9 mouse cellular contexts compared by ENCODE assay signal in genomic region chr14:121062238-121063082, GRCm38 (mm10). TPM values are rescaled to one million over a fixed set of nuclear protein-coding genes. Genes with fewer than 3 reads are reported as not detected.
DNase-seq lines count a peak whose midpoint lies in the region; ATAC-seq and TF ChIP-seq lines count a peak whose summit lies in the region.
"Had no signal": no experiment of that assay in that cellular context is flagged by ENCODE, and none has a peak within 500 bp of the region (broad histone marks: within the 10 kb centered on the region; RNA-seq: fewer than 3 reads in every experiment).

No protein-coding gene starts in this region.

- ATAC-seq in embryonic facial prominence, embryonic 11.5 days (replicated peaks; ENCODE audit: insufficient number of reproducible peaks, low FRiP score, low TSS enrichment, low read depth) = peak; percentile 29; the same call in 1 of the 2 replicates
- peak; percentile 73 for ATAC-seq in heart, embryonic 15.5 days (replicated peaks; ENCODE audit: insufficient number of reproducible peaks, insufficient read depth, low FRiP score, low read depth)
- ATAC-seq in liver, embryonic 15.5 days (ENCODE audit: insufficient read depth) = peak; percentile 22; the same call in 1 of the 2 replicates

- no peak for TF ChIP-seq CTCF in kidney, adult 2 months (conservative IDR thresholded peaks at IDR 0.05; ENCODE audit: insufficient read depth, insufficient read length, low read depth, low read length)

- H3K9me3 ChIP-seq in embryonic facial prominence, embryonic 11.5 days (replicated peaks; ENCODE audit: control insufficient read depth, low read length) = no peaks in the 10 kb centered on the region
- H3K9me3 ChIP-seq in heart, embryonic 15.5 days (replicated peaks) = no peaks in the 10 kb centered on the region
- H3K9me3 ChIP-seq in liver, embryonic 15.5 days (replicated peaks) = no peaks in the 10 kb centered on the region

- no peak overlapping the region for H3K4me2 ChIP-seq in embryonic facial prominence, embryonic 11.5 days (ENCODE audit: low read depth, low read length)
- H3K4me2 ChIP-seq in heart, embryonic 15.5 days = peak overlapping the region; percentile 43
- H3K4me2 ChIP-seq in liver, embryonic 15.5 days = no peak overlapping the region

- DNase-seq in kidney, adult 2 months = peak; percentile 43
- no peak for DNase-seq in kidney, adult 11 months
- DNase-seq in embryonic facial prominence, embryonic 11.5 days (ENCODE audit: low spot score) = peak; percentile 22
- peak; percentile 66 for DNase-seq in layer of hippocampus, adult 11-12 months (ENCODE audit: low spot score)
- peak; percentile 58 for DNase-seq in right cerebral cortex, postnatal 25 days
- DNase-seq in urinary bladder, postnatal 25 days (ENCODE audit: low spot score) = no peak

- no peak overlapping the region for H3K4me3 ChIP-seq in kidney, adult 2 months (ENCODE audit: insufficient read depth, low read depth, low read length)
- no peak overlapping the region for H3K4me3 ChIP-seq in embryonic facial prominence, embryonic 11.5 days (ENCODE audit: low read depth, low read length)
- H3K4me3 ChIP-seq in heart, embryonic 15.5 days = no peak overlapping the region
- no peak overlapping the region for H3K4me3 ChIP-seq in liver, embryonic 15.5 days (replicated peaks)
- H3K4me3 ChIP-seq: erythroblast, embryonic 14.5 days had no signal

- no peak for TF ChIP-seq POLR2A in kidney, adult 2 months (IDR thresholded peaks at IDR 0.05; ENCODE audit: low read depth, low read length)

- H3K27me3 ChIP-seq in kidney, adult 2 months (replicated peaks; ENCODE audit: control insufficient read depth, insufficient read depth, low read length) = no peaks in the 10 kb centered on the region
- no peaks in the 10 kb centered on the region for H3K27me3 ChIP-seq in embryonic facial prominence, embryonic 11.5 days (ENCODE audit: control insufficient read depth, insufficient read depth, low read length)
- H3K27me3 ChIP-seq in heart, embryonic 15.5 days = no peaks in the 10 kb centered on the region
- no peaks in the 10 kb centered on the region for H3K27me3 ChIP-seq in liver, embryonic 15.5 days

- H3K4me1 ChIP-seq in kidney, adult 2 months (ENCODE audit: control insufficient read depth, insufficient read depth, low read length) = peaks cover 23% of the 10 kb centered on the region
- peaks cover 11% of the 10 kb centered on the region for H3K4me1 ChIP-seq in embryonic facial prominence, embryonic 11.5 days (ENCODE audit: control insufficient read depth, insufficient read depth, low read length)
- peaks cover 56% of the 10 kb centered on the region for H3K4me1 ChIP-seq in heart, embryonic 15.5 days (replicated peaks)
- H3K4me1 ChIP-seq in liver, embryonic 15.5 days (replicated peaks) = peaks cover 9% of the 10 kb centered on the region; the same call in 1 of the 2 replicates

- H3K27ac ChIP-seq in kidney, adult 2 months (ENCODE audit: insufficient read depth, low read depth, low read length) = peak overlapping the region; percentile 18; the same call in 1 of the 2 replicates
- H3K27ac ChIP-seq in embryonic facial prominence, embryonic 11.5 days (replicated peaks; ENCODE audit: low read depth, low read length) = no peak overlapping the region; the same call in 1 of the 2 replicates
- peak overlapping the region; percentile 78 for H3K27ac ChIP-seq in heart, embryonic 15.5 days
- 0 out of 2 replicates have a peak overlapping the region, but pooled peaks have one; percentile 29 for H3K27ac ChIP-seq in liver, embryonic 15.5 days (replicated peaks)

- no peak overlapping the region for H3K9ac ChIP-seq in embryonic facial prominence, embryonic 11.5 days (replicated peaks; ENCODE audit: low read length)
- peak overlapping the region; percentile 24; the same call in 1 of the 2 replicates for H3K9ac ChIP-seq in heart, embryonic 15.5 days
- no peak overlapping the region for H3K9ac ChIP-seq in liver, embryonic 15.5 days

- no peaks in the 10 kb centered on the region for H3K36me3 ChIP-seq in kidney, adult 2 months (ENCODE audit: control insufficient read depth, insufficient read depth, low read length)
- no peaks in the 10 kb centered on the region for H3K36me3 ChIP-seq in embryonic facial prominence, embryonic 11.5 days (replicated peaks; ENCODE audit: control insufficient read depth, insufficient read depth, low read depth, low read length)
- peaks cover 4% of the 10 kb centered on the region; the same call in 1 of the 2 replicates for H3K36me3 ChIP-seq in heart, embryonic 15.5 days
- 0 out of 2 replicates have a peak, but pooled peaks cover 3% of the 10 kb centered on the region for H3K36me3 ChIP-seq in liver, embryonic 15.5 days (replicated peaks)

- 28% methylated on average over 14 of the region's 14 CpGs for WGBS in kidney, adult 2 months
- WGBS in embryonic facial prominence, embryonic 11.5 days = 45% methylated on average over 14 of the region's 14 CpGs
- WGBS in heart, embryonic 15.5 days = 13% methylated on average over 14 of the region's 14 CpGs
- WGBS in liver, embryonic 15.5 days (ENCODE audit: insufficient replicate concordance) = 60% methylated on average over 14 of the region's 14 CpGs

RNA-seq across cellular contexts. Expression of gene Farp1, which starts 27.5 kb away (rescaled TPM):
- polyA plus RNA-seq in kidney, adult 2 months (2012; rRNA removed) = 28.8 and 30.1 TPM in 2 replicates
- polyA plus RNA-seq in embryonic facial prominence, embryonic 11.5 days (2014; fragmentation: Nextera tagmentation; extraction: Ambion mirVana) = 40.8 and 42.8 TPM in 2 replicates
- polyA plus RNA-seq in heart, embryonic 15.5 days (2015; fragmentation: Nextera tagmentation; extraction: Ambion mirVana) = 10.8 and 17.4 TPM in 2 replicates
- polyA plus RNA-seq in liver, embryonic 15.5 days (2015; fragmentation: Nextera tagmentation; extraction: Ambion mirVana) = 3.2 and 3.8 TPM in 2 replicates
- polyA plus RNA-seq: erythroblast, embryonic 14.5 days had no signal

Comparison
In these comparisons a context has a peak if more than half of its experiments do, and no peak if none do; other contexts are left out.
1. DNase-seq: peak in kidney, adult 2 months (single experiment), embryonic facial prominence, embryonic 11.5 days (single experiment), layer of hippocampus, adult 11-12 months (single experiment) and right cerebral cortex, postnatal 25 days (single experiment); none in kidney, adult 11 months (single experiment) and urinary bladder, postnatal 25 days (single experiment).
2. ATAC-seq: peak in every context shown above with its lines; median percentile 73 in heart, embryonic 15.5 days; 29 in embryonic facial prominence, embryonic 11.5 days; 22 in liver, embryonic 15.5 days.